Mouse (Mus musculus): ENCODE results near the gene Ccp110. TPM values are rescaled to one million over a fixed set of nuclear protein-coding genes. Genes with fewer than 3 reads are reported as not detected.

Gene Ccp110
- total and polyA plus RNA-seq, 3 experiments = 10.6 to 16.3 (median 13.4) TPM

DNA sequence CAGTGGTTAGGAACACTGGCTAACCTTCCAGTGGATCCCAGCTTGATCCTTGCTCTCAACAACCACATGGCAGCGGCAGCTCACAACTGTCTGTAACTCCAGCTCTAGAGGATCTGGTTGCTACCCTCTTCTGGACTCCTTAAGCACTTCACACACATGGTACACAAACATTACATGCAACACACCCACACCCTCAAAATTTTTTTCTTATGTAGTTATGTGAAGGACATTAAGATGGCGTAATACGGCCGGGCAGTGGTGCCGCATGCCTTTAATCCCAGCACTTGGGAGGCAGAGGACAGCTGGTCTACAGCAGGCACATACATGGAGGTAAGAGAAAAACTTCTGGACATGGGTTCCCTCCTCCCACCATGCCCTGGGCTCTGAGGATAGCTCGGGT is 16.2 kb upstream of the Ccp110 start:
- Histone ChIP-seq H3K9me3 (replicated peaks; ENCODE audit: low read length) (no peaks in the 10 kb centered on the region), H3K79me2 (replicated peaks; ENCODE audit: control insufficient read depth, extremely low read depth, insufficient read depth, poor library complexity, severe bottlenecking) (peaks cover 23% of the 10 kb centered on the region), H3K4me2 (ENCODE audit: insufficient read depth, low read depth, poor library complexity, severe bottlenecking) (no peak overlapping the region), H3K36me3 (replicated peaks in 1 of 2; ENCODE audit: control insufficient read depth in 1 of 2, insufficient read depth in 1 of 2, low read length in 1 of 2) (peaks cover 61 to 86% of the 10 kb centered on the region in 2 experiments), H3K27me3 (replicated peaks) (no peaks in the 10 kb centered on the region), H3K27ac (ENCODE audit: insufficient read depth, low read depth) (no peak overlapping the region), H3K4me3 (replicated peaks in 1 of 3; ENCODE audit: low read depth in 2 of 3, low read length in 2 of 3, poor library complexity in 1 of 3) (no peak overlapping the region), H3K4me1 (ENCODE audit: control insufficient read depth in 1 of 2, insufficient read depth in 2 of 2) (peaks cover 4 to 17% of the 10 kb centered on the region in 2 experiments), H3K9ac (ENCODE audit: insufficient read depth, low read depth) (no peak overlapping the region)
- TF ChIP-seq ZNF384 (IDR thresholded peaks at IDR 0.05; ENCODE audit: low read depth, low read length) = no peak
- TF ChIP-seq JUN (IDR thresholded peaks at IDR 0.05; ENCODE audit: insufficient read depth, low read depth, low read length) = no peak
- no peak for TF ChIP-seq MXI1 (IDR thresholded peaks at IDR 0.05; ENCODE audit: low read depth, low read length)
- no peak for TF ChIP-seq NRF1 (IDR thresholded peaks at IDR 0.05; ENCODE audit: low read depth, low read length)
- TF ChIP-seq ELF1 (IDR thresholded peaks at IDR 0.05; ENCODE audit: low read depth, low read length) = no peak
- TF ChIP-seq SIN3A (IDR thresholded peaks at IDR 0.05; ENCODE audit: low read length) = no peak
- TF ChIP-seq RCOR1 (conservative IDR thresholded peaks at IDR 0.05; ENCODE audit: low read depth, low read length) = no peak
- TF ChIP-seq KAT2A (IDR thresholded peaks at IDR 0.05; ENCODE audit: insufficient replicate concordance, low read length) = no peak
- TF ChIP-seq CHD1 (IDR thresholded peaks at IDR 0.05; ENCODE audit: low read depth, low read length) = no peak
- no peak for TF ChIP-seq ETS1 (conservative IDR thresholded peaks at IDR 0.05; ENCODE audit: low read depth, low read length)
- no peak for TF ChIP-seq ZMIZ1 (IDR thresholded peaks at IDR 0.05; ENCODE audit: low read depth, low read length)
- TF ChIP-seq MEF2A (IDR thresholded peaks at IDR 0.05; ENCODE audit: borderline replicate concordance, low read depth, low read length) = no peak
- no peak for TF ChIP-seq POLR2A (IDR thresholded peaks at IDR 0.05; ENCODE audit: low read depth, low read length)
- TF ChIP-seq ZKSCAN1 (IDR thresholded peaks at IDR 0.05; ENCODE audit: borderline replicate concordance, low read depth, low read length) = no peak
- TF ChIP-seq MAZ (IDR thresholded peaks at IDR 0.05; ENCODE audit: low read depth, low read length) = no peak
- TF ChIP-seq ZC3H11A (IDR thresholded peaks at IDR 0.05; ENCODE audit: low read depth, low read length) = no peak
- no peak for TF ChIP-seq CHD2 (IDR thresholded peaks at IDR 0.05; ENCODE audit: low read length)
- TF ChIP-seq TBP (conservative IDR thresholded peaks at IDR 0.05; ENCODE audit: low read depth, low read length) = no peak
- no peak for TF ChIP-seq USF1 (IDR thresholded peaks at IDR 0.05; ENCODE audit: low read depth, low read length)
- TF ChIP-seq EP300 (IDR thresholded peaks at IDR 0.05; ENCODE audit: low read length) = no peak
- no peak for DNase-seq (ENCODE audit: extremely low read depth)
- in situ Hi-C loops (cut with MboI; ENCODE audit: low pct_ligation_motif_present, low pct_unique_long_range_greater_than_20kb, low sequenced_read_pairs) = no loop called here
- dilution Hi-C loops (cut with MboI; ENCODE audit: extremely low pct_ligation_motif_present, extremely low pct_unique_long_range_greater_than_20kb, low sequenced_read_pairs) = no loop called here

GRCm38 (mm10) chr7:118697168-118697567 is 15.2 kb upstream of the Ccp110 start:
- Histone ChIP-seq H3K4me3 (replicated peaks in 1 of 3; ENCODE audit: low read depth in 2 of 3, low read length in 2 of 3, poor library complexity in 1 of 3) (no peak overlapping the region), H3K36me3 (replicated peaks in 1 of 2; ENCODE audit: control insufficient read depth in 1 of 2, insufficient read depth in 1 of 2, low read length in 1 of 2) (peaks cover 56 to 81% of the 10 kb centered on the region in 2 experiments), H3K9ac (ENCODE audit: insufficient read depth, low read depth) (no peak overlapping the region), H3K9me3 (replicated peaks; ENCODE audit: low read length) (no peaks in the 10 kb centered on the region), H3K27me3 (replicated peaks) (no peaks in the 10 kb centered on the region), H3K4me2 (ENCODE audit: insufficient read depth, low read depth, poor library complexity, severe bottlenecking) (no peak overlapping the region), H3K4me1 (ENCODE audit: control insufficient read depth in 1 of 2, insufficient read depth in 2 of 2) (peaks cover 8 to 25% of the 10 kb centered on the region in 2 experiments), H3K27ac (ENCODE audit: insufficient read depth, low read depth) (no peak overlapping the region), H3K79me2 (replicated peaks; ENCODE audit: control insufficient read depth, extremely low read depth, insufficient read depth, poor library complexity, severe bottlenecking) (peaks cover 30% of the 10 kb centered on the region)
- peak; percentile 10 for DNase-seq (ENCODE audit: extremely low read depth)
- TF ChIP-seq EP300 (IDR thresholded peaks at IDR 0.05; ENCODE audit: low read length) (0 out of 2 replicates have a peak, but pooled peaks have one; percentile 35), ETS1 (conservative IDR thresholded peaks at IDR 0.05; ENCODE audit: low read depth, low read length) (peak; percentile 48), RAD21 (IDR thresholded peaks at IDR 0.05; ENCODE audit: low read depth, low read length) (no peak), NRF1 (IDR thresholded peaks at IDR 0.05; ENCODE audit: low read depth, low read length) (no peak), IRF4 (IDR thresholded peaks at IDR 0.05; ENCODE audit: low read depth, low read length) (0 out of 2 replicates have a peak, but pooled peaks have one; percentile 41)
- dilution Hi-C loops (cut with MboI; ENCODE audit: extremely low pct_ligation_motif_present, extremely low pct_unique_long_range_greater_than_20kb, low sequenced_read_pairs) = no loop called here
- in situ Hi-C loops (cut with MboI; ENCODE audit: low pct_ligation_motif_present, low pct_unique_long_range_greater_than_20kb, low sequenced_read_pairs) = no loop called here

Data from CH12.LX (cell line).